Mouse (Mus musculus) C2C12 (cell line): ENCODE measurements around the gene Tctex1d1.

Experiments used
- CEBPB ChIP-seq: IDR thresholded peaks from one replicate; pipeline ENCODE4 v1.6.1; 2011; ENCODE audit warnings: low read depth, mild to moderate bottlenecking, control low read depth, moderate library complexity
- CTCF ChIP-seq: IDR thresholded peaks from one replicate; pipeline ENCODE4 v1.5.1; 2011; ENCODE audit not compliant: control insufficient read depth, insufficient read depth, insufficient read length
- MAX ChIP-seq: IDR thresholded peaks from one replicate; pipeline ENCODE4 v1.6.1; 2011; ENCODE audit warnings: mild to moderate bottlenecking, control low read depth
- MYOD1 ChIP-seq: IDR thresholded peaks from one replicate; pipeline ENCODE4 v1.6.1; 2011; ENCODE audit warnings: low read depth; ENCODE audit not compliant: control insufficient read depth, insufficient read length
- MYOG ChIP-seq: IDR thresholded peaks from one replicate; pipeline ENCODE4 v1.6.1; 2011; ENCODE audit not compliant: control insufficient read depth, insufficient read length; ENCODE audit errors: extremely low read depth
- USF1 ChIP-seq: IDR thresholded peaks from one replicate; pipeline ENCODE4 v1.6.1; 2011; ENCODE audit warnings: low read depth, mild to moderate bottlenecking, control low read depth, moderate library complexity

- no peak for TF ChIP-seq CTCF
- no peak for TF ChIP-seq MYOG
- TF ChIP-seq MYOD1 = no peak
- TF ChIP-seq CEBPB = no peak
- TF ChIP-seq MAX = no peak
- TF ChIP-seq USF1 = no peak
Observed at GRCm38 (mm10) chr4:102959409-102959808, 19.0 kb upstream of the Tctex1d1 start.
